Mouse (Mus musculus) kidney, embryonic 16.5 days (tissue): ENCODE data around the gene Steap3. TPM values are rescaled to one million over a fixed set of nuclear protein-coding genes. Genes with fewer than 3 reads are reported as not detected.

Source experiments
- ATAC-seq: fragments of 200-750 bp; cut with Nextera tagmentation; 2 replicates; pipeline ENCODE4 v1.8.0; 2017; ENCODE audit warnings: moderate TSS enrichment; ENCODE audit not compliant: low FRiP score, low TSS enrichment
- H3K27ac ChIP-seq: fragments of 300-500 bp; sonication (generic); 2 replicates; pipeline ENCODE4 v1.5.1; 2014; ENCODE audit warnings: low read length
- H3K27me3 ChIP-seq: fragments of 300-500 bp; sonication (generic); 2 replicates; pipeline ENCODE4 v1.6.1; 2014; ENCODE audit warnings: low read length, control low read depth, mixed read lengths; ENCODE audit not compliant: insufficient read depth
- H3K36me3 ChIP-seq: fragments of 300-500 bp; sonication (generic); 2 replicates; pipeline ENCODE4 v1.6.1; 2014; ENCODE audit warnings: low read length, control low read depth, mixed read lengths; ENCODE audit not compliant: insufficient read depth
- H3K4me1 ChIP-seq: fragments of 300-500 bp; sonication (generic); 2 replicates; pipeline ENCODE4 v1.6.1; 2014; ENCODE audit warnings: low read length, control low read depth, mixed read lengths; ENCODE audit not compliant: insufficient read depth
- H3K4me2 ChIP-seq: fragments of 300-500 bp; sonication (generic); replicated peaks from 2 replicates; pipeline ENCODE4 v1.6.1; 2014; ENCODE audit warnings: low read depth, low read length
- H3K4me3 ChIP-seq: fragments of 300-500 bp; sonication (generic); 2 replicates; pipeline ENCODE4 v1.5.1; 2014; ENCODE audit warnings: mild to moderate bottlenecking, low read length
- H3K9ac ChIP-seq: fragments of 300-500 bp; sonication (generic); replicated peaks from 2 replicates; pipeline ENCODE4 v1.6.1; 2014; ENCODE audit warnings: low read length
- H3K9me3 ChIP-seq: fragments of 300-500 bp; sonication (generic); 2 replicates; pipeline ENCODE4 v1.6.1; 2016; ENCODE audit warnings: low read length, control low read depth
- WGBS: fragments of 180-500 bp; shearing (Covaris S2); extraction: QIAGEN DNeasy Blood & Tissue Kit; methylation state at CpG from one replicate; pipeline ENCODE4 v1.1.7; 2014; 5-methylcytosine and 5-hydroxymethylcytosine counted together
- polyA plus RNA-seq: library from polyadenylated mRNA; unstranded; fragments of >200 nt; fragmentation: Nextera tagmentation; extraction: Ambion mirVana; gene quantifications from 2 replicates; pipeline ENCODE4 v1.2.1, GENCODE M21; 2015

The Steap3 gene
- polyA plus RNA-seq, 1 experiment from 2014 or later: 2.8 TPM

GRCm38 (mm10) chr1:120243987-120244386 is 28.5 kb downstream of the Steap3 start:
- no peak overlapping the region for H3K4me3 ChIP-seq
- no peaks in the 10 kb centered on the region for H3K9me3 ChIP-seq
- H3K27ac ChIP-seq: no peak overlapping the region
- no peak for ATAC-seq
- H3K9ac ChIP-seq: no peak overlapping the region
- H3K36me3 ChIP-seq: no peaks in the 10 kb centered on the region
- 76% methylated on average over 11 of the region's 11 CpGs for WGBS
- H3K4me1 ChIP-seq: no peaks in the 10 kb centered on the region
- H3K4me2 ChIP-seq: no peak overlapping the region
- no peaks in the 10 kb centered on the region for H3K27me3 ChIP-seq

GRCm38 (mm10) chr1:120237068-120237467 is 35.4 kb downstream of the Steap3 start:
- WGBS: 85% methylated on average over 1 of the region's 1 CpGs

GRCm38 (mm10) chr1:120236424-120236823 is 36.1 kb downstream of the Steap3 start:
- no peaks in the 10 kb centered on the region for H3K36me3 ChIP-seq
- no peak overlapping the region for H3K4me2 ChIP-seq
- no peak overlapping the region for H3K27ac ChIP-seq
- 79% methylated on average over 14 of the region's 14 CpGs for WGBS
- no peak for ATAC-seq
- no peaks in the 10 kb centered on the region for H3K4me1 ChIP-seq
- H3K27me3 ChIP-seq: no peaks in the 10 kb centered on the region
- no peak overlapping the region for H3K9ac ChIP-seq
- no peaks in the 10 kb centered on the region for H3K9me3 ChIP-seq
- no peak overlapping the region for H3K4me3 ChIP-seq

More at GRCm38 (mm10) chr1:120237068-120237467, 35.4 kb downstream of the Steap3 start:
- no peak overlapping the region for H3K4me2 ChIP-seq
- H3K9ac ChIP-seq: no peak overlapping the region
- H3K27me3 ChIP-seq: no peaks in the 10 kb centered on the region
- ATAC-seq: no peak
- no peak overlapping the region for H3K4me3 ChIP-seq
- no peaks in the 10 kb centered on the region for H3K36me3 ChIP-seq
- no peaks in the 10 kb centered on the region for H3K9me3 ChIP-seq
- no peaks in the 10 kb centered on the region for H3K4me1 ChIP-seq
- no peak overlapping the region for H3K27ac ChIP-seq

DNA sequence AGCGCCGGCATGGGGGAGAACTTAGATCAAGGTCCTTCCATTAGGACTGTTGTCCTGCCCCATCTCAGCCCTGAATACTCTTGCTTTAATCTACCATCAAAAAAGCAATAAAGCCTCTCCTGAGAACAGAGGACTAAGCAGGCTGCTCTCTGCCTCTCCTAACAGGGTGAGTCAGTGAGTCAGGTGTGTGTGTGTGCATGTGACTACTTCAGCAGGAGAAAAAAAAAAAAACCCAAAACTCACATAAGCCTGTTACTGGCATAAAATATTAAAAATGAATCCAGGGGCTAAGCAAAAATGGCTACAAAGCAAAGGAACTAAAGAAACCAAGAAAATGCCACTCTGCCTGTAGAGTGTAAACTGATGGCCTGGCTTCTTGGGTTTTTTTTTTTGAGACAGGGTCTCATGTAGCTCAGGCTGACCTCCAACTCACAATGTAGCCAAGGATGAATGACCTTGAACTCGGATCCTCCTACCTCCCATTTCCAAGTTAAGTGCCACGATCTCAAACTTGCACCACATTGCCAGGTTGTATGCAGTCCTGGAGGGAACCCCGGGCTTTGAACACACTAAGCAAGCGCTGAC is 36.8 kb downstream of the Steap3 start:
- no peak for ATAC-seq
- 81% methylated on average over 6 of the region's 6 CpGs for WGBS

DNA sequence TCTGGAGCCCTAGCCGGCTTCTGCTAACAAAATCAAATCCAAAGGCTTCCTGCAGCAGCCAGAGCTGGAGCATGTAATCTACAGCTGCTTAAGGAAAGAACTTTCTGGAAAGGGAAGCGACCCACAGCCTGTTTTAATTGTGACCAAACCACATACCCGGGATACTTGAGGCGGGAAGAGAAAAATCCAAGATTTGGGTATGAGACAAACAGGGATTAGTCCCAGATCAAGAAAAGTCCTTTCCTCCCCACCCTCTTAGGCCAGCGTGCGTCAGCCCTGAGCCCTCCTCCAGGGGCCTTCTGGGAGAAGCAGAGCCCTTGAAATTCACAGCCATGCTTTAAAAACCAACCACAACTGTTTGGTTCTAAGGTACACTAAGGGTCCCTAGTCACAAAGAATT is 40.3 kb downstream of the Steap3 start:
- Histone ChIP-seq H3K27me3 (0 out of 2 replicates have a peak, but pooled peaks cover 3% of the 10 kb centered on the region), H3K9me3 (no peaks in the 10 kb centered on the region), H3K27ac (no peak overlapping the region), H3K4me1 (no peaks in the 10 kb centered on the region), H3K36me3 (no peaks in the 10 kb centered on the region), H3K4me2 (no peak overlapping the region), H3K4me3 (no peak overlapping the region), H3K9ac (no peak overlapping the region)
- 78% methylated on average over 6 of the region's 6 CpGs for WGBS
- ATAC-seq: no peak

More for the DNA sequence above, 36.8 kb downstream of the Steap3 start:
- no peak overlapping the region for H3K4me2 ChIP-seq
- H3K36me3 ChIP-seq: no peaks in the 10 kb centered on the region
- H3K9me3 ChIP-seq: no peaks in the 10 kb centered on the region
- no peak overlapping the region for H3K27ac ChIP-seq
- no peaks in the 10 kb centered on the region for H3K4me1 ChIP-seq
- H3K9ac ChIP-seq: no peak overlapping the region
- H3K27me3 ChIP-seq: no peaks in the 10 kb centered on the region
- no peak overlapping the region for H3K4me3 ChIP-seq

GRCm38 (mm10) chr1:120231334-120231733 is 41.2 kb downstream of the Steap3 start:
- Histone ChIP-seq H3K36me3 (no peaks in the 10 kb centered on the region), H3K27ac (no peak overlapping the region), H3K9ac (no peak overlapping the region), H3K9me3 (no peaks in the 10 kb centered on the region), H3K4me3 (no peak overlapping the region), H3K4me2 (no peak overlapping the region), H3K27me3 (0 out of 2 replicates have a peak, but pooled peaks cover 3% of the 10 kb centered on the region), H3K4me1 (no peaks in the 10 kb centered on the region)
- 0 out of 2 replicates have a peak, but pooled peaks have one; percentile 36 for ATAC-seq
- WGBS: 31% methylated on average over 6 of the region's 6 CpGs

- Histone ChIP-seq H3K27me3 (peaks cover 7% of the 10 kb centered on the region; the same call in 1 of the 2 replicates), H3K4me3 (no peak overlapping the region), H3K9me3 (no peaks in the 10 kb centered on the region), H3K9ac (no peak overlapping the region), H3K36me3 (no peaks in the 10 kb centered on the region), H3K4me1 (no peaks in the 10 kb centered on the region), H3K27ac (0 out of 2 replicates have a peak overlapping the region, but pooled peaks have one; percentile 28), H3K4me2 (no peak overlapping the region)
- ATAC-seq: 0 out of 2 replicates have a peak, but pooled peaks have one; percentile 41
- WGBS: 57% methylated on average over 10 of the region's 10 CpGs
These were observed 42.6 kb downstream of the Steap3 start for GRCm38 (mm10) chr1:120229723-120230471.

GRCm38 (mm10) chr1:120223613-120224012 is 48.9 kb downstream of the Steap3 start:
- WGBS: 36% methylated on average over 4 of the region's 4 CpGs
- Histone ChIP-seq H3K36me3 (no peaks in the 10 kb centered on the region), H3K27ac (no peak overlapping the region), H3K27me3 (peaks cover 7% of the 10 kb centered on the region; the same call in 1 of the 2 replicates), H3K9ac (no peak overlapping the region), H3K4me2 (no peak overlapping the region), H3K4me3 (no peak overlapping the region), H3K9me3 (no peaks in the 10 kb centered on the region), H3K4me1 (0 out of 2 replicates have a peak, but pooled peaks cover 2% of the 10 kb centered on the region)
- ATAC-seq: peak; percentile 61; the same call in 1 of the 2 replicates

DNA sequence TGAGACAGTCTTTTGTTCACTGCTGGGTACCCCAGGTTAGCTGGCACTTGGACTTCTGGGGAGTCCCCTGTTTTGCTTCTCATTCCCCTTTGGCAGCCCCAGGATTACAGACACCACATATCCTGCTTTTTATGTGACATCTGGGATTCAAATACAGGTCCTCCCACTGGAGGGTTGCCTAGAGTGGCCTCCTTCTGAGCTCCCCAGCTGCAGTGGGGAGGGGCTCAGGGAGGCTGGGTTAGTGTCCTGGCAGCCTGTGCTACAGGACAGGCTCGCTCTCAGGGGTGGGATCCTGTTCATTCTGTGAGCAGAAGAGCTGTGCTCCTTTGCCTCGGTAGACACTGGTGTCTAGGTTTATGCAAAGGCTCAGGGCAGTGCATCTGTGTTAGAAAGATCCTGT is 51.2 kb downstream of the Steap3 start:
- WGBS: 30% methylated on average over 2 of the region's 2 CpGs
- Histone ChIP-seq H3K4me3 (no peak overlapping the region), H3K9ac (no peak overlapping the region), H3K36me3 (no peaks in the 10 kb centered on the region), H3K4me1 (0 out of 2 replicates have a peak, but pooled peaks cover 2% of the 10 kb centered on the region), H3K9me3 (no peaks in the 10 kb centered on the region), H3K4me2 (no peak overlapping the region), H3K27me3 (peaks cover 4% of the 10 kb centered on the region; the same call in 1 of the 2 replicates), H3K27ac (no peak overlapping the region)
- no peak; the same call in 1 of the 2 replicates for ATAC-seq

DNA sequence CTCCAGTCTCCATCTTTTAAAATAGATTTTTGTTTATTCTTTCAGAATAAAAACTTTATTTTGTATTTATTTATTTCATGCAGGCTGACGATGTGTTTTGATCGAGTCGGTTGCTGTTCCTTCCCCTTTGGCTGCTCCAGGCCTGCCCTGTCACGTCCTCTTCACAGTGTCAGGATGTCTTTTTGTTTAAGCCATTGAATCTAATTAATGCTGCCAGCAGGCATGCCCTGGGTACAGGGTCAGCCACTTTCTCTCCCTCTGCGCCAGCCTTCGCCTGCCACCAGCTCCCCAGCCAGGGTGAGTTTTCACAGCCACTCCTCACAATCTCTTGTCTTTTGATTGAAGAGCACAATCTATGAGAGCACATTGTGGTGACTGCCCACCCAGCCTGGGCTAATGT is 51.7 kb downstream of the Steap3 start:
- H3K27ac ChIP-seq: no peak overlapping the region
- no peak overlapping the region for H3K9ac ChIP-seq
- 0 out of 2 replicates have a peak, but pooled peaks cover 2% of the 10 kb centered on the region for H3K4me1 ChIP-seq

More for the DNA sequence above, 51.7 kb downstream of the Steap3 start:
- Histone ChIP-seq H3K9me3 (no peaks in the 10 kb centered on the region), H3K27me3 (peaks cover 1% of the 10 kb centered on the region; the same call in 1 of the 2 replicates), H3K36me3 (no peaks in the 10 kb centered on the region), H3K4me3 (no peak overlapping the region), H3K4me2 (no peak overlapping the region)
- ATAC-seq: no peak
- WGBS: 69% methylated on average over 6 of the region's 6 CpGs
